Mouse (Mus musculus) intestine, embryonic 16.5 days (tissue): ENCODE data around the gene Sms. TPM values are rescaled to one million over a fixed set of nuclear protein-coding genes. Genes with fewer than 3 reads are reported as not detected.

ENCODE experiments used
- ATAC-seq: fragments of 200-750 bp; cut with Nextera tagmentation; 2 replicates; pipeline ENCODE4 v1.8.0; 2017; ENCODE audit warnings: moderate TSS enrichment, moderate library complexity
- H3K27ac ChIP-seq: fragments of 300-500 bp; sonication (generic); 2 replicates; pipeline ENCODE4 v1.5.1; 2014; ENCODE audit warnings: mild to moderate bottlenecking, low read length
- H3K27me3 ChIP-seq: fragments of 300-500 bp; sonication (generic); replicated peaks from 2 replicates; pipeline ENCODE4 v1.6.1; 2014; ENCODE audit warnings: low read length, control low read depth, mixed read lengths; ENCODE audit not compliant: control insufficient read depth, insufficient read depth
- H3K36me3 ChIP-seq: fragments of 300-500 bp; sonication (generic); 2 replicates; pipeline ENCODE4 v1.6.1; 2014; ENCODE audit warnings: low read length, control low read depth; ENCODE audit not compliant: control insufficient read depth, insufficient read depth
- H3K4me1 ChIP-seq: fragments of 300-500 bp; sonication (generic); 2 replicates; pipeline ENCODE4 v1.6.1; 2014; ENCODE audit warnings: low read length, control low read depth, mixed read lengths; ENCODE audit not compliant: control insufficient read depth, insufficient read depth
- H3K4me2 ChIP-seq: fragments of 300-500 bp; sonication (generic); 2 replicates; pipeline ENCODE4 v1.6.1; 2014; ENCODE audit warnings: low read depth, low read length, control low read depth
- H3K4me3 ChIP-seq: fragments of 300-500 bp; sonication (generic); 2 replicates; pipeline ENCODE4 v1.5.1; 2014; ENCODE audit warnings: mild to moderate bottlenecking, low read length
- H3K9ac ChIP-seq: fragments of 300-500 bp; sonication (generic); 2 replicates; pipeline ENCODE4 v1.6.1; 2014; ENCODE audit warnings: low read depth, low read length
- H3K9me3 ChIP-seq: fragments of 300-500 bp; sonication (generic); 2 replicates; pipeline ENCODE4 v1.6.1; 2016; ENCODE audit warnings: low read length, control low read depth; ENCODE audit not compliant: control insufficient read depth
- WGBS: fragments of 180-500 bp; shearing (Covaris S2); extraction: QIAGEN DNeasy Blood & Tissue Kit; methylation state at CpG from one replicate; pipeline ENCODE4 v1.1.7; 2014; 5-methylcytosine and 5-hydroxymethylcytosine counted together
- polyA plus RNA-seq: library from polyadenylated mRNA; unstranded; fragments of >200 nt; fragmentation: Nextera tagmentation; extraction: Ambion mirVana; gene quantifications from 2 replicates; pipeline ENCODE4 v1.2.1, GENCODE M21; 2015

Sms gene
- polyA plus RNA-seq, result 27.1 and 33.1 TPM in 2 replicates

DNA sequence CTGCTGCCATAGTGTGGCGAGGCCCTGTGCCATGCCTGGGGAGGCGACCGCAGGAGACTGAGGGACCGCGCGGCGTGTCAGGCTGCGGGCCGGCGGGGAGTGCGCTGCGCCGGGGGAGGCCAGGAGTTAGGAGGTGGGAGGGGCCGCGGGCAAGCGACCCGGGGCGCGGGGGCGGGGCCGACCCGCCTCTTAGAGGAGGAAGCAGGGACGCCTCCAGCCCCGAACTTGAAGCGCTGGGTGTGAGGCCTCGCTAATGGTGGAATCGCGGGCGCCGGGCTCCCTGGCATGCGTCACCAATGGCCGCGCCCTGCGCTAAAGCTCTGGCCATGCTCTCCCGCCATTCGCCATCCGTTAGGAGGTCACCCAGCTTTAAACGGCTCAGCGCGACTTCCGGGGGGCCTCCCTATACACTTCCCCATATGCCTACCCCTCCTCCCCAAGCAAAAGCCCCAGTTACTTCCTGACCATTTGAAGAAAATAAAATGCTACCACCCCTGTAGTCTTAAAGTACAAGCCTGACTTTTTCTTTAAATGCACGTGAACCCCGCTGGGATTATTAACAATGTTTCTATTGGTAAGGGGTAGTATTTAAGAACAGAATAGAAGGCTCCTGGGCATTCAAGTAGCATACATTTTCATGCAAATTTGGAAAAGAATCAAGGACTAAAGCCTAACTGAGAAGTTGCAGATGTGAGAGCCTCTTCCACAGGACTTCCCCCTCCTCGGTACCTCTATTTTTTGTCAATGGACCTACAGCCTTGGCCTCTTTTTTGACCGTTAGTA is at the start of gene Sms:
Sms (minus strand) TSS at position 344 of the 783 bp plus-strand sequence.
- H3K4me2 ChIP-seq, result peak within 1 kb of the TSS; percentile 64
- peaks cover 5% of the 10 kb centered on the region; the same call in 1 of the 2 replicates for H3K4me1 ChIP-seq
- H3K4me3 ChIP-seq, result peak within 1 kb of the TSS; percentile 62
- H3K9ac ChIP-seq, result peak within 1 kb of the TSS; percentile 74
- H3K27me3 ChIP-seq, result no peaks in the 10 kb centered on the region
- H3K36me3 ChIP-seq, result no peaks in the 10 kb centered on the region
- H3K9me3 ChIP-seq, result no peaks in the 10 kb centered on the region
- 13% methylated on average over 42 of the region's 45 CpGs for WGBS
- peak within 1 kb of the TSS; percentile 61 for H3K27ac ChIP-seq
- ATAC-seq, result peak; percentile 97

DNA sequence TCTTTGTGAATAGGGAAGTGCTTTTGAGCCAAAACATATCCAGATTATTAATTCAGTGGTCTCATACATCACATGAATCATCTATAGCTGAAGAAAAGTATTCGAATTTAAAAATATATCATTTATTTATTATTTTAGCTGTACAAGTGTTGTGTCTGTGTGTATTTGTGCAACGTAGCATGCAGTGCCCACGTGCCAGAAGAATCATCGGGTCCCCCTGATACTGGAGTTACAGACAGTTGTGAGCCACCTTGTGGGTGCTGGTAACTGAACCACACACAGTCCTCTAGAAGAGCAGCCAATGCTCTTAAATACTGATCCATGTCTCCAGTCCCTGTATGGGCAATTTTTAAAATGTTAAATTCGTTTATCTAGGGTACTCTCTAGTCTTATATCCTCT is 14.3 kb upstream of the Sms start:
- H3K36me3 ChIP-seq, result no peaks in the 10 kb centered on the region
- no peaks in the 10 kb centered on the region for H3K9me3 ChIP-seq
- no peaks in the 10 kb centered on the region for H3K27me3 ChIP-seq
- no peaks in the 10 kb centered on the region for H3K4me1 ChIP-seq
- H3K4me3 ChIP-seq, result no peak overlapping the region
- no peak overlapping the region for H3K9ac ChIP-seq
- ATAC-seq, result no peak
- no peak overlapping the region for H3K27ac ChIP-seq
- WGBS, result 64% methylated on average over 5 of the region's 5 CpGs
- no peak overlapping the region for H3K4me2 ChIP-seq

DNA sequence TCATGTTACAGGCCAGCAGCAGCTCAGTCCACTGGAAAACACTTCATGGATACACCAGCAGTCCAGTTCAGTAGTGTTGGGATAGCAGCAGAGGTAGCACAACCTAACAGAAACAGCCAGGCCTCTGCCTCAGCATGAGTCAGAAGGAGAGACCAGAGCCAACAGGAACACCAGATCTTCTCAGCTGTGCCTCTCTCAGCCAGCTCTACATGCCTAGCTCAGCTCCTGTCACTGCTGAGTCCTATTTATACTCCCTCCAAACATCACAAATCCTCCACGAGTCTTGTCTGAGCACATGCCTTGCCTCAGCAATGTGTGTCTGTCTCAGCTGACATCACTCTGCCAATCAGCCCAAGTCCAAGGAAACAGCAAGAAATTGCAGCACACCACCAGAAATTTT is 12.4 kb upstream of the Sms start:
- Histone ChIP-seq H3K4me2 (no peak overlapping the region), H3K4me3 (no peak overlapping the region), H3K9ac (no peak overlapping the region), H3K27me3 (no peaks in the 10 kb centered on the region), H3K36me3 (no peaks in the 10 kb centered on the region), H3K27ac (no peak overlapping the region), H3K9me3 (no peaks in the 10 kb centered on the region), H3K4me1 (no peaks in the 10 kb centered on the region)
- 63% methylated on average over 1 of the region's 1 CpGs for WGBS
- ATAC-seq, result no peak

DNA sequence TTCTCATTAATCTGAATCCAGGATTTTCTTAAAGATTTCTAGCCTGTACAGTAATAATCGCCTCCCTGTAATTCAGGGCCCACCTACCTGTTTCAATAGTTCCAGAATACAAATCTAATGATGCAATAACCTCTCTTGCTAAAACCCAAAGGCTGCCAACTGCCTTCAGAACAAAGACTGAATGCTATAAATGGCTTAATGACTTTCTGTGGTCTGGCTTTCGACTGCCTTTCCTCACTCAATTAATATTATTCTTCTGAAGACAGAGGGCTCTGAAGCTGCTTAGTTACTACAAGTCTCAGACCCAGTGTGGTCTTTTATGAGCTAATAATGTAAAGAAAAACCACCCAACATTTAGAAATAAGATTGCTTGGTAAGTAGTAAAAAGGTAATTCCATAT is 9.8 kb upstream of the Sms start:
- Histone ChIP-seq H3K4me1 (no peaks in the 10 kb centered on the region), H3K36me3 (no peaks in the 10 kb centered on the region), H3K27ac (no peak overlapping the region), H3K4me2 (no peak overlapping the region), H3K9ac (no peak overlapping the region), H3K4me3 (no peak overlapping the region), H3K27me3 (no peaks in the 10 kb centered on the region), H3K9me3 (no peaks in the 10 kb centered on the region)
- 81% methylated on average over 2 of the region's 2 CpGs for WGBS
- no peak for ATAC-seq

DNA sequence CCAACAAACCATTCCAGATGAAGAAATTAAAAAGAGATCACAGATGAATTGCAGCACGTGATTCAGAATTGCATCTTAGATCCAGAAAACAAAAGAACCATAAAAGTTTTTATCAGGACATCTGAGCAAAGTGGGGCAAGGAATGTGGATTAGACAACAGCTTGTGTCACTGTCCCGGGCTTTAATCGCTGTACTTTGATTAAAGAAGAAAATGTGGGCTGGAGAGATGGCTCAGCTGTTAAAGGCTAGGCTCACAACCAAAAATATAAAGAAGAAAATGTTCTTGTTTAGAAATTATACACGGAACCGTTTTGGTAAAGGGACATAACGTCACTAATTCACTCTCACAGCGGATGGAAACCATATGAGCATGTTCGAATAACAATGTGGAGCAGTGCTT is 7.9 kb upstream of the Sms start:
- no peaks in the 10 kb centered on the region for H3K36me3 ChIP-seq
- no peak overlapping the region for H3K4me2 ChIP-seq
- no peak overlapping the region for H3K9ac ChIP-seq
- WGBS, result 81% methylated on average over 8 of the region's 8 CpGs
- H3K4me3 ChIP-seq, result no peak overlapping the region
- ATAC-seq, result no peak
- no peaks in the 10 kb centered on the region for H3K27me3 ChIP-seq
- no peak overlapping the region for H3K27ac ChIP-seq
- no peaks in the 10 kb centered on the region for H3K4me1 ChIP-seq
- H3K9me3 ChIP-seq, result no peaks in the 10 kb centered on the region

DNA sequence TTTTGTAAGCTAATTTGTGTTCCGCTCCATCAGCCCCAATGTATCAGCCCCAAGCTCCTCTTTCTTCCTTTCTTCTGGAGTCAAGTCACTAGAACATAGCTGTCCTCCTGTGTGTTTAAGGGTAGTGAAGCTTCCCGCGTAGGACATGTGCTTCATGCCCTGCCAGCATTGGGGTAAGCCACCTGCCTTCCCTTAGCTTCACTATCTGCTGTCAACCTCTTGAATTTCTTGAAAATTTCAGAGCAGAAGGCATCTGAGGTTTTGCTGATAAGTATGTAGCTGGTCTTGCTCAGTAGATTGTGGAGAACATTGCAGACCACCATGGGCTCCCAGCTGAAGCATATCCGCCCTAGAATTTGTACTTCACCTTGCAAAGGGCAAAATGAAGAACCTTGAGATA is 1.1 kb upstream of the Sms start:
- no peak for ATAC-seq
- H3K9me3 ChIP-seq, result no peaks in the 10 kb centered on the region
- no peak overlapping the region for H3K4me3 ChIP-seq
- H3K4me1 ChIP-seq, result peaks cover 5% of the 10 kb centered on the region; the same call in 1 of the 2 replicates
- H3K36me3 ChIP-seq, result no peaks in the 10 kb centered on the region
- H3K27me3 ChIP-seq, result no peaks in the 10 kb centered on the region
- no peak overlapping the region for H3K27ac ChIP-seq
- H3K4me2 ChIP-seq, result no peak overlapping the region
- WGBS, result 87% methylated on average over 4 of the region's 4 CpGs
- no peak overlapping the region for H3K9ac ChIP-seq

DNA sequence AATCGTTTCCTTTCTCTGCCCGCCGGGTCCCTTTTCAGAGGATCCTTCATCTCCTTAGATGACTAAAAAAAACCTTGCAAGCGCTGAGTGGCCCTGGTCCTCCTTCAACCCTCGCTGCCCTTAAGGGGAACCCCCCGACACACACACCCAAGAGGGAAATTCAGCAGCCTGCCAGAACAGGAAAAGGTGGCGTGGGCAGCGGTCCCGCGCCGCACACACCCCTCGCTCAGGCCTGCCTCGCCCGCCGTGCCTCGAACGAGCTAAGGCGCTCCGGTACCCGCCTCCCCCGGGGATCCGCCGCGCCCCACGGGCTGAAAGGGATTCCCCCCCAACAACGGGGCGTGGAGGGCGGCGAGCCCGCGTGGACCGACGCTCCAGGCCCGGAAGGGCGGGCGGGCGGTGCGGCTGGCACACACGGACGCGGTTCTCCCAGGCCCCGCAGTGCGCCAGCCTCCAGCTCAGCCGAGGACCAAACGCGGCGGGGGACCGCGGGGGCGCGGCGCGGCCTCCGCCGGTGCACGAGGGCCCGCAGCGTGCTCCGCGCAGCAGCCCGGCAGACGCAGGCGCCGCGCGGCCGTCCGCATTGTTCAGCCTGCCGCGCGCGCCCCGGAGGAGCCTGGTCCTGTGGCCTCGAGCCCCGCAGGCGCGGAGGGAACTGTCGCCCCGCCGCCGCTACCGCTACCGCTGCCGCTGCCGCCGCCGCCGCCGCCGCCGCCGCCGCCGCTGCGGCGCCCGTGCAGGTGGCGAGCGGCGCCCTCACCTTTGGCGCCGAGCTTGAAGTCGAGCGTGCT is 747 bp downstream of the Sms start:
- peak; percentile 75 for ATAC-seq
- H3K27me3 ChIP-seq, result no peaks in the 10 kb centered on the region

DNA sequence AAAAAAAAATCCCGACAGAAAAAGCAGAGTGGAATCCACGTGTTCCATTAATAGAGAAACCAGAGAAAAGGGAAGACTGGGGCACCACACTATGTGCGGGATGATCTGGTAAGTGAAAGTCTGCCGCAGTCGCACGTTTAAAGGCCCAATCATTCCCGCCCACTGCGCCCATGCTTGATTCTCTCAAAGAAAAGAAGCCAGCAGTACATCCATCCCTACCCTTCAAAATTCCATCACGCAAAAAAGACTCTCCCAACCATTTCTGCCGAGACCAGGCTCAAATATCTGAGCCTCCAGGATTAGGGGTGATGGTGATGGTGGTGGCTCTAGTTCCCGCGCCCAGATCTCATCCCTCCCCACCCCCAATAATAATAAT is 1.3 kb downstream of the Sms start:
- 18% methylated on average over 12 of the region's 12 CpGs for WGBS
- Histone ChIP-seq H3K27me3 (no peaks in the 10 kb centered on the region), H3K4me3 (peak overlapping the region; percentile 62), H3K4me2 (peak overlapping the region; percentile 64), H3K9me3 (no peaks in the 10 kb centered on the region), H3K4me1 (peaks cover 5% of the 10 kb centered on the region; the same call in 1 of the 2 replicates), H3K27ac (no peak overlapping the region), H3K9ac (peak overlapping the region; percentile 74), H3K36me3 (no peaks in the 10 kb centered on the region)
- no peak for ATAC-seq

More for the DNA sequence above, 747 bp downstream of the Sms start:
- Histone ChIP-seq H3K9me3 (no peaks in the 10 kb centered on the region), H3K36me3 (no peaks in the 10 kb centered on the region), H3K9ac (peak overlapping the region; percentile 74), H3K4me2 (peak overlapping the region; percentile 64), H3K4me3 (peak overlapping the region; percentile 62), H3K27ac (peak overlapping the region; percentile 61), H3K4me1 (peaks cover 5% of the 10 kb centered on the region; the same call in 1 of the 2 replicates)
- WGBS, result 17% methylated on average over 53 of the region's 104 CpGs

DNA sequence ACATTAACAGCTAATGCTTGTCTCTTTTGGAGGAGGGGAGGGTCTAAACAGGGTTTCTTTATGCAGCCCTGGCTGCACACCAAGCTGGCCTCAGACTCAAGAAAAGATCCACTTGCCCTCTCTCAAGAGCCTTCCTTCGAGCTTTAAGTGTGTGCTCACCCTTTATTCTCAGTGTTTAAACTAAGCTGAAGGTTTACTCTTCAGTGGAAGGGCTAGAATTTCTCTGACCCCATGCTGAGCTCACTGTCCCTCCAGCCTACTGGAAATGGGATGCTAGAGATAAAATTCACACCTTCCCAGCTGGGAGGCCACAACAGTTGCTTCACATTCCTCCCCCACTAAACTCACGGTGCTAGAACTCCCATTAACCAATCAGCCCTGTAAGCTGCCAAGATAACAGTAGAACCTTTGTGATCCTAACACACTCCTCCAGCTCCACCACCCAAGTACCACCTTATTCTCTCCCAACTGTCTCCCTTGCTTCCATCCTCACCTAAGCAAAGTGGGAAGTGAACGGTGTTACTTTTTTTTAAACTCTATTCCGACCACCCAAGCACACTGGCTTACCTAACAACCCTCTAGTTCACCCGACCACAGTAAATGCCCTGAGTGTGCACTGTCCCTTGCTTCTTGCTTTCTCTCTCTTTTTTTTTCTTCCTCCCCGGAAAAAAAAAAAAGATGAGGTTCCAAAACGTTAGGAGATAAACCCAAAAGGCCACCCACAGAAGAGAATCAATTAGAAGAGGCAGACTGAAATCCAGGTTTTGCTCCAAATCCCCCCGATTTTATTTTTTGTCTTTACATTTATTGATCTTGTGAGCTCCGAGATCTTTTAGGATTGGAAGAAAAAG is 2.0 kb downstream of the Sms start:
- no peaks in the 10 kb centered on the region for H3K36me3 ChIP-seq
- H3K4me3 ChIP-seq, result peak overlapping the region; percentile 62
- whole genome bisulfite sequencing, result 21% methylated on average over 9 of the region's 9 CpGs
- H3K27ac ChIP-seq, result no peak overlapping the region
- H3K9me3 ChIP-seq, result no peaks in the 10 kb centered on the region
- H3K4me1 ChIP-seq, result peaks cover 5% of the 10 kb centered on the region; the same call in 1 of the 2 replicates
- ATAC-seq, result no peak
- H3K27me3 ChIP-seq, result no peaks in the 10 kb centered on the region
- no peak overlapping the region for H3K9ac ChIP-seq
- peak overlapping the region; percentile 64 for H3K4me2 ChIP-seq
